Mouse (Mus musculus) forebrain, postnatal 0 days (tissue): ENCODE data around the gene Pink1. TPM values are rescaled to one million over a fixed set of nuclear protein-coding genes. Genes with fewer than 3 reads are reported as not detected.
A peak's percentile ranks its signal among the peaks of the same experiment; 100 is the strongest.

Experiments used
- ATAC-seq: fragments of 200-750 bp; cut with Nextera tagmentation; 2 replicates; pipeline ENCODE4 v1.8.0; 2017; ENCODE audit warnings: mild to moderate bottlenecking, moderate library complexity
- DNase-seq: peaks from one replicate; pipeline ENCODE4 v3.0.0-alpha.2; 2015
- H3K27ac ChIP-seq: fragments of 300-500 bp; sonication (generic); 2 replicates; pipeline ENCODE4 v1.5.1; 2014; ENCODE audit warnings: low read depth, mild to moderate bottlenecking, antibody characterized with exemption, low read length, moderate library complexity, mixed read lengths
- H3K27me3 ChIP-seq: fragments of 300-500 bp; sonication (generic); 2 replicates; pipeline ENCODE4 v1.6.1; 2014; ENCODE audit warnings: mild to moderate bottlenecking, low read length, mixed read lengths; ENCODE audit not compliant: insufficient read depth
- H3K36me3 ChIP-seq: fragments of 300-500 bp; sonication (generic); 2 replicates; pipeline ENCODE4 v1.6.1; 2014; ENCODE audit warnings: mild to moderate bottlenecking, moderate library complexity; ENCODE audit not compliant: insufficient read depth
- H3K4me1 ChIP-seq: fragments of 300-500 bp; sonication (generic); 2 replicates; pipeline ENCODE4 v1.6.1; 2014; ENCODE audit warnings: antibody characterized with exemption; ENCODE audit not compliant: insufficient read depth
- H3K4me2 ChIP-seq: fragments of 300-500 bp; sonication (generic); 2 replicates; pipeline ENCODE4 v1.6.1; 2014; ENCODE audit warnings: low read depth, mild to moderate bottlenecking, moderate library complexity
- H3K4me3 ChIP-seq: fragments of 300-500 bp; sonication (generic); 2 replicates; pipeline ENCODE4 v1.5.1; 2014; ENCODE audit warnings: low read depth, low read length, mixed read lengths
- H3K9ac ChIP-seq: fragments of 300-500 bp; sonication (generic); 2 replicates; pipeline ENCODE4 v1.6.1; 2014; ENCODE audit warnings: mild to moderate bottlenecking
- H3K9me3 ChIP-seq: fragments of 300-500 bp; sonication (generic); 2 replicates; pipeline ENCODE4 v1.6.1; 2016; ENCODE audit warnings: low read length
- CTCF ChIP-seq: sonication (generic); IDR thresholded peaks from 2 replicates; pipeline ENCODE4 v1.5.1; 2016; ENCODE audit warnings: antibody characterized with exemption, control low read depth, low read depth
- WGBS: fragments of 180-500 bp; shearing (Covaris S2); extraction: QIAGEN DNeasy Blood & Tissue Kit; methylation state at CpG from one replicate; pipeline ENCODE4 v1.1.7; 2014; 5-methylcytosine and 5-hydroxymethylcytosine counted together
- polyA plus RNA-seq: library from polyadenylated mRNA; unstranded; fragments of >200 nt; fragmentation: Nextera tagmentation; extraction: Ambion mirVana; gene quantifications from 2 replicates; pipeline ENCODE4 v1.2.1, GENCODE M21; 2015
- total RNA-seq: library from RNA; depleted of rRNA; stranded (reverse); fragments of >200 nt; gene quantifications from 2 replicates; pipeline ENCODE4 v1.2.3, GENCODE M21; 2014

Gene Pink1
- total and polyA plus RNA-seq, 2 experiments from 2014 or later: 152 to 224 TPM

- Histone ChIP-seq H3K27me3 (peaks cover 6% of the 10 kb centered on the region; the same call in 1 of the 2 replicates), H3K9me3 (no peaks in the 10 kb centered on the region), H3K4me3 (no peak overlapping the region), H3K27ac (no peak overlapping the region), H3K9ac (no peak overlapping the region), H3K4me2 (no peak overlapping the region), H3K36me3 (no peaks in the 10 kb centered on the region), H3K4me1 (peaks cover 7% of the 10 kb centered on the region)
- no peak for ATAC-seq
- DNase-seq: no peak
- 61% methylated on average over 5 of the region's 5 CpGs for WGBS
- TF ChIP-seq CTCF: no peak
These were observed 37.4 kb upstream of the Pink1 start for GRCm38 (mm10) chr4:138363511-138363910.

GRCm38 (mm10) chr4:138362883-138363282 is 36.8 kb upstream of the Pink1 start:
- H3K9me3 ChIP-seq: no peaks in the 10 kb centered on the region
- H3K4me3 ChIP-seq: no peak overlapping the region
- H3K36me3 ChIP-seq: no peaks in the 10 kb centered on the region
- DNase-seq (no peak), ATAC-seq (no peak)
- H3K4me1 ChIP-seq: peaks cover 2% of the 10 kb centered on the region; the same call in 1 of the 2 replicates
- no peak overlapping the region for H3K9ac ChIP-seq
- H3K4me2 ChIP-seq: no peak overlapping the region
- H3K27me3 ChIP-seq: peaks cover 6% of the 10 kb centered on the region; the same call in 1 of the 2 replicates
- WGBS: 90% methylated on average over 7 of the region's 7 CpGs
- no peak overlapping the region for H3K27ac ChIP-seq
- no peak for TF ChIP-seq CTCF

- H3K4me2 ChIP-seq: peak overlapping the region; percentile 15; the same call in 1 of the 2 replicates
- H3K27ac ChIP-seq: peak overlapping the region; percentile 64; the same call in 1 of the 2 replicates
- TF ChIP-seq CTCF: no peak
- peak; percentile 50; the same call in 1 of the 2 replicates for ATAC-seq
- H3K36me3 ChIP-seq: no peaks in the 10 kb centered on the region
- 4% methylated on average over 11 of the region's 11 CpGs for WGBS
- H3K27me3 ChIP-seq: no peaks in the 10 kb centered on the region
- no peak overlapping the region for H3K4me3 ChIP-seq
- H3K9ac ChIP-seq: no peak overlapping the region
- DNase-seq: peak; percentile 41
- no peaks in the 10 kb centered on the region for H3K9me3 ChIP-seq
- no peaks in the 10 kb centered on the region for H3K4me1 ChIP-seq
These were observed 35.3 kb upstream of the Pink1 start for GRCm38 (mm10) chr4:138361370-138361821.

- 81% methylated on average over 3 of the region's 3 CpGs for WGBS
These were observed 32.1 kb upstream of the Pink1 start for GRCm38 (mm10) chr4:138358176-138358575.

GRCm38 (mm10) chr4:138356551-138356950 is 30.4 kb upstream of the Pink1 start:
- TF ChIP-seq CTCF: no peak
- Histone ChIP-seq H3K4me3 (no peak overlapping the region), H3K36me3 (no peaks in the 10 kb centered on the region), H3K27ac (no peak overlapping the region), H3K27me3 (no peaks in the 10 kb centered on the region), H3K4me1 (no peaks in the 10 kb centered on the region), H3K4me2 (no peak overlapping the region), H3K9me3 (0 out of 2 replicates have a peak, but pooled peaks cover 2% of the 10 kb centered on the region), H3K9ac (no peak overlapping the region)
- DNase-seq (no peak), ATAC-seq (no peak)
- whole genome bisulfite sequencing: 93% methylated on average over 12 of the region's 12 CpGs

More at GRCm38 (mm10) chr4:138358176-138358575, 32.1 kb upstream of the Pink1 start:
- DNase-seq: no peak
- no peak for TF ChIP-seq CTCF
- H3K27ac ChIP-seq: no peak overlapping the region
- H3K4me1 ChIP-seq: no peaks in the 10 kb centered on the region
- no peaks in the 10 kb centered on the region for H3K9me3 ChIP-seq
- H3K4me2 ChIP-seq: no peak overlapping the region
- no peaks in the 10 kb centered on the region for H3K27me3 ChIP-seq
- no peak overlapping the region for H3K9ac ChIP-seq
- H3K36me3 ChIP-seq: no peaks in the 10 kb centered on the region
- H3K4me3 ChIP-seq: no peak overlapping the region
- ATAC-seq: no peak

GRCm38 (mm10) chr4:138356141-138356540 is 30.0 kb upstream of the Pink1 start:
- 0 out of 2 replicates have a peak, but pooled peaks cover 6% of the 10 kb centered on the region for H3K9me3 ChIP-seq
- no peak for TF ChIP-seq CTCF
- DNase-seq (no peak), ATAC-seq (no peak)
- 91% methylated on average over 8 of the region's 8 CpGs for WGBS
- H3K9ac ChIP-seq: no peak overlapping the region
- no peak overlapping the region for H3K4me2 ChIP-seq
- H3K36me3 ChIP-seq: no peaks in the 10 kb centered on the region
- no peaks in the 10 kb centered on the region for H3K27me3 ChIP-seq
- H3K4me3 ChIP-seq: no peak overlapping the region
- no peaks in the 10 kb centered on the region for H3K4me1 ChIP-seq
- no peak overlapping the region for H3K27ac ChIP-seq

- H3K9ac ChIP-seq: no peak overlapping the region
- H3K27ac ChIP-seq: no peak overlapping the region
- H3K4me2 ChIP-seq: no peak overlapping the region
- no peak for DNase-seq
- no peaks in the 10 kb centered on the region for H3K27me3 ChIP-seq
- no peak overlapping the region for H3K4me3 ChIP-seq
- H3K9me3 ChIP-seq: 0 out of 2 replicates have a peak, but pooled peaks cover 6% of the 10 kb centered on the region
- ATAC-seq: no peak
- no peaks in the 10 kb centered on the region for H3K36me3 ChIP-seq
- WGBS: 93% methylated on average over 2 of the region's 2 CpGs
- H3K4me1 ChIP-seq: no peaks in the 10 kb centered on the region
- no peak for TF ChIP-seq CTCF
These were observed 29.4 kb upstream of the Pink1 start for GRCm38 (mm10) chr4:138355496-138355895.
